Mouse (Mus musculus) heart, adult 2 months (tissue): Measurements from ENCODE around the gene Tas2r107.

Experiments used
- CTCF ChIP-seq: fragments of 200-600 bp; IDR thresholded peaks from 2 replicates; pipeline ENCODE4 v1.8.1; 2022; ENCODE audit warnings: antibody characterized with exemption, mild to moderate bottlenecking, moderate library complexity
- POLR2A ChIP-seq: fragments of 200-500 bp; IDR thresholded peaks from 2 replicates; pipeline ENCODE4 v1.6.1; 2011; ENCODE audit warnings: mild to moderate bottlenecking, low read depth, low read length, control low read depth; ENCODE audit not compliant: insufficient read depth

DNA sequence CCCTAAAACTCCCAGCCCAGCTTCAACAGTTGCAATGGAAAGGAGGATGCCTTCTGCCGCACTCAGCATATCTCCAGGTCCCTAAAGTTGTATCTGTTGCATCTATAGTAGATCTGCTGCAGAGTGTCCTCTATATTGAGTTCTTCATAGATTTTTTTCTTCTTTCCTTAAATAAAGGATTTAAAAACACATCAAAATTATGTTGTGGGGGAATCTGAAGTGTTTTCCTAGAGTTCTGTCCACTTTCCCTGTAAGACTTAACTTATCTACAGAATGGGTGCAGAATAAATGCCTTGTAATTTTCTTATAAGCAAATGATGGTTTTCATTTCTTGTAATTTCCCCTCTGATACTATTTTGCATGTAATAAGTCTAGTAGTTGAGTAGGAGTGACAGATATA is 27.4 kb upstream of the Tas2r107 start, which contains the start of gene Tas2r105:
- TF ChIP-seq POLR2A (no peak), CTCF (no peak)
